Mouse (Mus musculus) MEL (cell line): Measurements from ENCODE around the gene Chil1. TPM values are rescaled to one million over a fixed set of nuclear protein-coding genes. Genes with fewer than 3 reads are reported as not detected.

ENCODE experiments used
- DNase-seq: peaks from one replicate; pipeline ENCODE4 v3.0.0; 2011; ENCODE audit warnings: low read depth, low spot score
- H3K27ac ChIP-seq: 2 replicates; pipeline ENCODE4 v1.5.1; 2012; ENCODE audit warnings: low read depth, mild to moderate bottlenecking, control low read depth, low read length, moderate library complexity; ENCODE audit not compliant: control insufficient read depth
- H3K27me3 ChIP-seq, 2 experiments: fragments of 150-350 bp in 1 of 2; sonication (generic) in 1 of 2; 2 replicates each; pipeline ENCODE4 v1.6.1; 2012; ENCODE audit warnings: low read length in 2 of 2, mild to moderate bottlenecking in 2 of 2, improper control_type of control experiment in 1 of 2, moderate library complexity in 1 of 2; ENCODE audit not compliant: insufficient read depth in 2 of 2, control insufficient read depth in 1 of 2
- H3K36me3 ChIP-seq, 2 experiments: 2 replicates each; pipeline ENCODE4 v1.6.1; 2012 to 2014; ENCODE audit warnings: low read length in 2 of 2, improper control_type of control experiment in 1 of 2, inconsistent platforms in 1 of 2, mild to moderate bottlenecking in 1 of 2; ENCODE audit not compliant: insufficient read depth in 2 of 2, control insufficient read depth in 1 of 2
- H3K4me1 ChIP-seq, 2 experiments: fragments of 150-350 bp in 1 of 2; sonication (generic) in 1 of 2; 2 replicates each; pipeline ENCODE4 v1.6.1; 2012; ENCODE audit warnings: low read length in 2 of 2, improper control_type of control experiment in 1 of 2, mild to moderate bottlenecking in 1 of 2; ENCODE audit not compliant: insufficient read depth in 2 of 2, control insufficient read depth in 1 of 2
- H3K4me3 ChIP-seq, 2 experiments: fragments of 150-350 bp in 1 of 2; sonication (generic) in 1 of 2; 2 replicates each; pipeline ENCODE4 v1.5.1; 2012; ENCODE audit warnings: low read depth in 2 of 2, low read length in 2 of 2, mild to moderate bottlenecking in 2 of 2, moderate library complexity in 2 of 2, control low read depth in 1 of 2, improper control_type of control experiment in 1 of 2; ENCODE audit not compliant: control insufficient read depth in 1 of 2, insufficient read depth in 1 of 2
- H3K79me2 ChIP-seq: 2 replicates; pipeline ENCODE4 v1.6.1; 2012; ENCODE audit warnings: mild to moderate bottlenecking, low read length, moderate library complexity; ENCODE audit not compliant: control insufficient read depth, poor library complexity, insufficient read depth
- H3K9ac ChIP-seq: 2 replicates; pipeline ENCODE4 v1.6.1; 2012; ENCODE audit warnings: low read depth, mild to moderate bottlenecking, control low read depth, low read length, moderate library complexity; ENCODE audit not compliant: control insufficient read depth, poor library complexity, severe bottlenecking
- H3K9me3 ChIP-seq: fragments of 150-350 bp; sonication (generic); replicated peaks from 2 replicates; pipeline ENCODE4 v1.6.1; 2012; ENCODE audit warnings: mild to moderate bottlenecking, low read length, improper control_type of control experiment, moderate library complexity; ENCODE audit not compliant: insufficient read depth
- GABPA ChIP-seq: IDR thresholded peaks from 2 replicates; pipeline ENCODE4 v1.6.1; 2012; ENCODE audit warnings: low read depth, mild to moderate bottlenecking, inconsistent platforms, low read length, improper control_type of control experiment, moderate library complexity
- GATA1 ChIP-seq: IDR thresholded peaks from 2 replicates; pipeline ENCODE4 v1.6.1; 2011; ENCODE audit warnings: low read depth, low read length, improper control_type of control experiment
- MXI1 ChIP-seq: IDR thresholded peaks from 2 replicates; pipeline ENCODE4 v1.6.1; 2011; ENCODE audit warnings: mild to moderate bottlenecking, low read depth, low read length, improper control_type of control experiment
- SIN3A ChIP-seq: IDR thresholded peaks from 2 replicates; pipeline ENCODE4 v1.6.1; 2012; ENCODE audit warnings: low read length, improper control_type of control experiment, inconsistent platforms
- TCF12 ChIP-seq: IDR thresholded peaks from 2 replicates; pipeline ENCODE4 v1.6.1; 2014; ENCODE audit warnings: low read depth, mild to moderate bottlenecking, inconsistent platforms, low read length, improper control_type of control experiment, moderate library complexity
- ZC3H11A ChIP-seq: IDR thresholded peaks from 2 replicates; pipeline ENCODE4 v1.6.1; 2012; ENCODE audit warnings: low read depth, mild to moderate bottlenecking, inconsistent platforms, low read length, improper control_type of control experiment
- ZMIZ1 ChIP-seq: IDR thresholded peaks from 2 replicates; pipeline ENCODE4 v1.6.1; 2012; ENCODE audit warnings: low read depth, mild to moderate bottlenecking, inconsistent platforms, low read length, improper control_type of control experiment, moderate library complexity
- ZNF384 ChIP-seq: IDR thresholded peaks from 2 replicates; pipeline ENCODE4 v1.6.1; 2012; ENCODE audit warnings: low read depth, mild to moderate bottlenecking, inconsistent platforms, low read length, improper control_type of control experiment
- polyA plus RNA-seq, 2 experiments: library from polyadenylated mRNA; stranded (reverse) in 1 of 2; unstranded in 1 of 2; fragments of >175 nt in 1 of 2; fragments of >200 nt in 1 of 2; gene quantifications; 2 replicates each; pipeline versions ENCODE4 v1.2.1 to v1.2.4; 2012; ENCODE audit warnings: low replicate concordance in 2 of 2, low read depth in 1 of 2; ENCODE audit not compliant: insufficient read length in 2 of 2, insufficient read depth in 1 of 2, missing spikeins in 1 of 2
- total RNA-seq: library from RNA; depleted of rRNA; stranded (reverse); fragments of 300-350 nt; gene quantifications from 2 replicates; pipeline ENCODE4 v1.2.3, GENCODE M21; 2012

Gene Chil1
- total and polyA plus RNA-seq, 3 experiments: not detected

DNA sequence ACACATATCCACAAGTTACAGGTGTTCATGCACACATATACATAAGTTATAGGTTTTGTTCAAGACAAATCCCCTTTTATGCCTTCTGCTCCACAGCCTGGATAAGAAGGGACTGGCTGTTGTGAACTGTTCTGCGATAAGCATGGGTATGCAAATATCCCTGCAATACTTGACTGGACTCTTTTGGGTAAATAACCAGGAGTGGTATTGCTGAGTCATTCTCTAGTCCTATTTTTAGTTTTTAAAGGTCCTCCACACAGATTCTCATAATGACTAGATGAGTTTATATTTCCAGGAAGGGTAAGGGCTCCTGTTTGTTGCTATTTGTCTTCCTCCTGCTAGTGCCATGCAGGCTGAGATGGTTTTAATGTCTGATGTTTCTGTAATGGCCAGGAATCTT is 39.2 kb downstream of the Chil1 start:
- Histone ChIP-seq H3K27ac (no peak overlapping the region), H3K9me3 (no peaks in the 10 kb centered on the region), H3K9ac (no peak overlapping the region), H3K79me2 (no peaks in the 10 kb centered on the region), H3K4me3 (no peak overlapping the region), H3K4me1 (no peaks in the 10 kb centered on the region), H3K36me3 (no peaks in the 10 kb centered on the region), H3K27me3 (no peaks in the 10 kb centered on the region)
- DNase-seq: peak; percentile 40
- TF ChIP-seq MXI1 (no peak), SIN3A (no peak), TCF12 (no peak), GABPA (peak; percentile 37; the same call in 1 of the 2 replicates)

DNA sequence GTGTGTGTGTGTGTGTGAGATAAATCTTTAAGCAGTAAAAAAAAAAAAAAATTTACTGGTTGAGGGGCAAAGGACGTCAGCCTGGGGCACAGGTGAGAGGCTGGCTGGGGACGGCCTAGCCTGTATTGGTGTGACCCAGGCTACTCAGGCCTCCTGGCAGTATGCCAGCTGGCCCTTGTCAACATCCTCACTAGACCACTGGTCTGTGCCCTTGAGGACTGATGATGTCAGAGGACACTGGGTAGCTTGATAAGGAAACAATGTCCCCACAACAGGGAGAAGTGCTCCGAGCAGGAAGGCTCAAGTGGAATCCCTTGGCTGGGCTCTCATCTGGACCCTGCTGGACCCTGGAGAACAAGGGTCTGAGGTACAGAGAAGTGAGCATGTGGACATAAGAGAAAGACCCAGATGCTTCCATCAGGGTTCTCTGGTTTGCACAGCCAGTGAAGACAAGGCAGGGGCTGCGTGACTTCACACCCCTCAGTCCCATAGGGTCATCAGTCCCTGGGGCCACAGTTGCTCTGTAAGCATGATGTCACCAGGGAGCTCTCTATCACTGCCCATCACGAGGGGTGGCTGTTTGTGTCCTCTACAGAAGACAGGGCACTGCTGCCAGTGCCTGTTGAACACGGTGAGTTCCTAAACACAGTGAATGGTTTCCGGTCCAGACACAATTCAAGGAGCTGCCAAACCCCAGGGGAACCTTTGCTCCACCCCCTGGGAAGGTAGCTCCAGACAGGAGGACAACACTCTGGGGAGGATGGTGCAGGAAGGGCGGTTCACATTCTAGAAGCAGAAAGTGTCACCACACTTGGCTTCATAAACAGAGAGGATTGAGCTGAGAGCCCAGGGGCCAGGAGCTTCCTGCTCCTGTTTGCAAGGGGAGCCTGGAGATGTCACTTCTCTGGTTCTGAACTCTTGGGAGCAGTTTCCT is 40.4 kb downstream of the Chil1 start:
- Histone ChIP-seq H3K4me1 (no peaks in the 10 kb centered on the region), H3K9me3 (no peaks in the 10 kb centered on the region), H3K79me2 (no peaks in the 10 kb centered on the region), H3K27ac (no peak overlapping the region), H3K4me3 (no peak overlapping the region), H3K9ac (no peak overlapping the region), H3K27me3 (peaks cover 0 to 2% of the 10 kb centered on the region in 2 experiments; a peak in 1 of 4 replicates), H3K36me3 (no peaks in the 10 kb centered on the region)
- peak; percentile 72 for TF ChIP-seq ZNF384
- TF ChIP-seq GATA1: no peak
- peak; percentile 27 for DNase-seq

DNA sequence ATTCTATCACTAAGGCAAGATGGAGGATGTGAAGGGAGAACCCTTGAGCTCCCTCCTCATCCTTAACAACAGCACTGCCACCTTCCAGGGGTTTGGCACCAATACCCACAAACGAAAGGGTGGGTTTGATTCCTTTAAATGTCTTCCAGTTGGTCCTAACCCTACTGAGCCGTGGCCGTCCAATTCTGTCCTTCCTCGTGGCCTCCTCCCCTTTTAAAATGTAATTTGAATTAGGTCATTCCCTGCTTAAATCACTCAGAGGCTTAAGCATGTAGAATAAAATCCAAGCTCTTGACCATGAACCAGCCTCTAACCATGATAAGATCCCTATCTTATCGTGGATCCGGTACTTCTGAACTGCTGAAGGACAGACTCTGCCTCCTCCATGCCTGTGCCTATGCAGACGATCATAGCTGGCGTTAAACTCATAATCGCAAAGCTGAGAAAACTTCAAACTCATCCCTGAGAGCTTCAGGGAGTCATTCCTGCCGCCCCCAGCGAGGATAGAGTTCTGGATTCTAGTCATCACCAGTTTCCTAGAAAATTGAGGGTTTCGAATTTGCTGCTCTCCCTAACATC is 42.8 kb downstream of the Chil1 start:
- no peak overlapping the region for H3K27ac ChIP-seq
- H3K79me2 ChIP-seq: no peaks in the 10 kb centered on the region
- H3K4me3 ChIP-seq: no peak overlapping the region
- H3K36me3 ChIP-seq: no peaks in the 10 kb centered on the region
- no peak for DNase-seq
- H3K9me3 ChIP-seq: no peaks in the 10 kb centered on the region
- TF ChIP-seq TCF12 (no peak), ZC3H11A (no peak), MXI1 (no peak), ZMIZ1 (no peak)
- no peak overlapping the region for H3K9ac ChIP-seq
- H3K4me1 ChIP-seq: no peaks in the 10 kb centered on the region
- peaks cover 0 to 9% of the 10 kb centered on the region in 2 experiments; a peak in 1 of 4 replicates for H3K27me3 ChIP-seq
